Comparison of ENCODE assay signal across 25 mouse cellular contexts in the genomic region with DNA sequence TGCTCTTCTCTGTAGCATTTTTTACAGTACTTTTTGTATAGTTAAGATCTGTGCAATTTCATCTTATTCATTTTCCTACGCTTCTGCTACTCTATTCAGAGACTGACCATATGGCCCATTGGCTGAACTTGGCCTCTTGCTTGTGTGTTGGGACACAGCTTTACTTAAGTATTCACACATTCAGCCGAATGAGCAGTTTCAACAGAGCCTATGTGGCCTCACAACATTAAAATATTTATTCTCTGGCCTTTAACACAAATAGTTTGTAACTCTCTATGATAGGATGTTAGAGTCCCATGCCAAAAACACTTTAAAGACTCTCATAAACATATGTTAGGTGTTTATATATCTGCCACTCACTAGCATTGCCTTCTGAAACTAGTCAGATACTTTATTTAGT.
A peak's percentile ranks its signal among the peaks of the same experiment; 100 is the strongest.
DNase-seq lines count a peak whose midpoint lies in the region; ATAC-seq and TF ChIP-seq lines count a peak whose summit lies in the region.
"Had no signal": no experiment of that assay in that cellular context is flagged by ENCODE, and none has a peak within 500 bp of the region (broad histone marks: within the 10 kb centered on the region; RNA-seq: fewer than 3 reads in every experiment).

No protein-coding gene starts in this region.

- TF ChIP-seq CTCF in stomach, postnatal 0 days (IDR thresholded peaks at IDR 0.05; ENCODE audit: low read depth): no peak

- no peak for TF ChIP-seq EP300 in stomach, postnatal 0 days (optimal IDR thresholded peaks at IDR 0.05)

- 77% methylated on average over 2 of the region's 2 CpGs for WGBS in limb, embryonic 12.5 days
- 92% methylated on average over 2 of the region's 2 CpGs for WGBS in limb, embryonic 10.5 days
- 57% methylated on average over 2 of the region's 2 CpGs for WGBS in stomach, embryonic 14.5 days
- 44% methylated on average over 2 of the region's 2 CpGs for WGBS in stomach, postnatal 0 days
- 54% methylated on average over 2 of the region's 2 CpGs for WGBS in intestine, embryonic 16.5 days

- no peaks in the 10 kb centered on the region for H3K36me3 ChIP-seq in limb, embryonic 12.5 days
- H3K36me3 ChIP-seq in limb, embryonic 10.5 days: no peaks in the 10 kb centered on the region
- no peaks in the 10 kb centered on the region for H3K36me3 ChIP-seq in stomach, embryonic 14.5 days (ENCODE audit: control insufficient read depth, insufficient read depth, low read length)
- no peaks in the 10 kb centered on the region for H3K36me3 ChIP-seq in stomach, postnatal 0 days (ENCODE audit: control insufficient read depth, insufficient read depth, low read length)
- H3K36me3 ChIP-seq in intestine, embryonic 16.5 days (ENCODE audit: control insufficient read depth, insufficient read depth, low read length): no peaks in the 10 kb centered on the region
- H3K36me3 ChIP-seq: embryonic facial prominence, embryonic 12.5 days; hindbrain, embryonic 13.5 days; limb, embryonic 13.5 days; liver, embryonic 13.5 days had no signal

- ATAC-seq in limb, embryonic 12.5 days (ENCODE audit: insufficient number of reproducible peaks, insufficient read depth, low FRiP score, low TSS enrichment, low read depth): no peak
- peak; percentile 38; the same call in 1 of the 2 replicates for ATAC-seq in stomach, embryonic 14.5 days (ENCODE audit: insufficient number of reproducible peaks, insufficient read depth, low FRiP score, low read depth)
- no peak; the same call in 1 of the 2 replicates for ATAC-seq in stomach, postnatal 0 days (ENCODE audit: low FRiP score, low TSS enrichment)
- peak; percentile 59 for ATAC-seq in intestine, embryonic 16.5 days
- no peak for ATAC-seq in monocyte, adult 5-6 weeks (replicated peaks; ENCODE audit: insufficient number of reproducible peaks, low FRiP score, low TSS enrichment, poor library complexity, severe bottlenecking)
- ATAC-seq: activated CD4-positive, CD25-positive, alpha-beta regulatory T cell, adult 4 months; midbrain, embryonic 16.5 days had no signal

- H3K27ac ChIP-seq in limb, embryonic 12.5 days: peak overlapping the region; percentile 78; the same call in 1 of the 2 replicates
- H3K27ac ChIP-seq in limb, embryonic 10.5 days: no peak overlapping the region
- H3K27ac ChIP-seq in stomach, embryonic 14.5 days (ENCODE audit: low read length): no peak overlapping the region
- H3K27ac ChIP-seq in stomach, postnatal 0 days (replicated peaks): no peak overlapping the region
- no peak overlapping the region for H3K27ac ChIP-seq in intestine, embryonic 16.5 days (ENCODE audit: low read length)
- H3K27ac ChIP-seq: embryonic facial prominence, embryonic 12.5 days; hindbrain, embryonic 13.5 days; layer of hippocampus, adult 2 months; liver, embryonic 13.5 days had no signal

- DNase-seq in limb, embryonic 10.5 days (ENCODE audit: low spot score): no peak
- DNase-seq in stomach, postnatal 0 days (ENCODE audit: low spot score): no peak
- DNase-seq in kidney, postnatal 10 days: no peak
- DNase-seq: adrenal gland, postnatal 10 days; cerebellum, adult 2 months; cerebellum, postnatal 25 days; gastrocnemius, postnatal 14 days; kidney, adult 9 months; kidney, postnatal 25 days; liver, embryonic 13.5 days; lung, postnatal 4 days; right cerebral cortex, adult 18-20 months; thymus, postnatal 14 days had no signal

- H3K9me3 ChIP-seq in limb, embryonic 12.5 days: no peaks in the 10 kb centered on the region
- no peaks in the 10 kb centered on the region for H3K9me3 ChIP-seq in limb, embryonic 10.5 days (replicated peaks)
- no peaks in the 10 kb centered on the region for H3K9me3 ChIP-seq in stomach, embryonic 14.5 days (ENCODE audit: control insufficient read depth, low read depth, low read length)
- H3K9me3 ChIP-seq in stomach, postnatal 0 days (ENCODE audit: control insufficient read depth, low read length): no peaks in the 10 kb centered on the region
- no peaks in the 10 kb centered on the region for H3K9me3 ChIP-seq in intestine, embryonic 16.5 days (ENCODE audit: control insufficient read depth, low read length)
- H3K9me3 ChIP-seq: embryonic facial prominence, embryonic 12.5 days; forebrain, embryonic 13.5 days; hindbrain, embryonic 13.5 days; limb, embryonic 13.5 days; liver, embryonic 13.5 days had no signal

- H3K27me3 ChIP-seq in limb, embryonic 12.5 days: no peaks in the 10 kb centered on the region
- no peaks in the 10 kb centered on the region for H3K27me3 ChIP-seq in limb, embryonic 10.5 days (ENCODE audit: low read depth, poor library complexity, severe bottlenecking)
- no peaks in the 10 kb centered on the region for H3K27me3 ChIP-seq in stomach, embryonic 14.5 days (ENCODE audit: control insufficient read depth, insufficient read depth, low read length)
- H3K27me3 ChIP-seq in stomach, postnatal 0 days (ENCODE audit: control insufficient read depth, insufficient read depth, low read length): no peaks in the 10 kb centered on the region
- H3K27me3 ChIP-seq in intestine, embryonic 16.5 days (replicated peaks; ENCODE audit: control insufficient read depth, insufficient read depth, low read length): no peaks in the 10 kb centered on the region
- H3K27me3 ChIP-seq: embryonic facial prominence, embryonic 12.5 days; forebrain, embryonic 13.5 days; hindbrain, embryonic 13.5 days; limb, embryonic 13.5 days; liver, embryonic 13.5 days had no signal

- H3K9ac ChIP-seq in limb, embryonic 12.5 days (replicated peaks): no peak overlapping the region
- H3K9ac ChIP-seq in stomach, embryonic 14.5 days (replicated peaks; ENCODE audit: low read depth, low read length): no peak overlapping the region
- H3K9ac ChIP-seq in stomach, postnatal 0 days (ENCODE audit: low read length): no peak overlapping the region
- no peak overlapping the region for H3K9ac ChIP-seq in intestine, embryonic 16.5 days (ENCODE audit: low read depth, low read length)
- H3K9ac ChIP-seq: embryonic facial prominence, embryonic 12.5 days; forebrain, embryonic 13.5 days; hindbrain, embryonic 13.5 days; limb, embryonic 13.5 days; liver, embryonic 13.5 days had no signal

- H3K4me3 ChIP-seq in limb, embryonic 12.5 days (replicated peaks): no peak overlapping the region
- H3K4me3 ChIP-seq in limb, embryonic 10.5 days: no peak overlapping the region
- no peak overlapping the region for H3K4me3 ChIP-seq in stomach, embryonic 14.5 days (ENCODE audit: low read depth, low read length)
- H3K4me3 ChIP-seq in stomach, postnatal 0 days (ENCODE audit: low read depth, low read length): no peak overlapping the region
- H3K4me3 ChIP-seq in intestine, embryonic 16.5 days (ENCODE audit: low read length): no peak overlapping the region
- H3K4me3 ChIP-seq: embryonic facial prominence, embryonic 12.5 days; erythroblast, embryonic 14.5 days; forebrain, embryonic 13.5 days; hindbrain, embryonic 13.5 days; layer of hippocampus, adult 2 months; limb, embryonic 13.5 days; liver, embryonic 13.5 days had no signal

- no peak overlapping the region for H3K4me2 ChIP-seq in limb, embryonic 12.5 days
- H3K4me2 ChIP-seq in stomach, embryonic 14.5 days (replicated peaks; ENCODE audit: low read depth, low read length): no peak overlapping the region
- no peak overlapping the region for H3K4me2 ChIP-seq in stomach, postnatal 0 days (replicated peaks; ENCODE audit: low read depth)
- no peak overlapping the region for H3K4me2 ChIP-seq in intestine, embryonic 16.5 days (ENCODE audit: low read depth, low read length)
- H3K4me2 ChIP-seq: embryonic facial prominence, embryonic 12.5 days; hindbrain, embryonic 13.5 days; liver, embryonic 13.5 days had no signal

- peaks cover 24% of the 10 kb centered on the region for H3K4me1 ChIP-seq in limb, embryonic 12.5 days (replicated peaks)
- H3K4me1 ChIP-seq in limb, embryonic 10.5 days: peaks cover 11% of the 10 kb centered on the region
- peaks cover 6% of the 10 kb centered on the region; the same call in 1 of the 2 replicates for H3K4me1 ChIP-seq in stomach, embryonic 14.5 days (ENCODE audit: control insufficient read depth, insufficient read depth, low read length)
- H3K4me1 ChIP-seq in stomach, postnatal 0 days (replicated peaks; ENCODE audit: control insufficient read depth, insufficient read depth): peaks cover 3% of the 10 kb centered on the region; the same call in 1 of the 2 replicates
- peaks cover 7% of the 10 kb centered on the region for H3K4me1 ChIP-seq in intestine, embryonic 16.5 days (ENCODE audit: control insufficient read depth, insufficient read depth, low read length)

Comparison
In these comparisons a context has a peak if more than half of its experiments do, and no peak if none do; other contexts are left out.
1. ATAC-seq: peak in stomach, embryonic 14.5 days (single experiment) and intestine, embryonic 16.5 days (single experiment); none in limb, embryonic 12.5 days (single experiment), stomach, postnatal 0 days (single experiment) and monocyte, adult 5-6 weeks (single experiment).